Mouse (Mus musculus): ENCODE data around the gene AC140267.1.

DNA sequence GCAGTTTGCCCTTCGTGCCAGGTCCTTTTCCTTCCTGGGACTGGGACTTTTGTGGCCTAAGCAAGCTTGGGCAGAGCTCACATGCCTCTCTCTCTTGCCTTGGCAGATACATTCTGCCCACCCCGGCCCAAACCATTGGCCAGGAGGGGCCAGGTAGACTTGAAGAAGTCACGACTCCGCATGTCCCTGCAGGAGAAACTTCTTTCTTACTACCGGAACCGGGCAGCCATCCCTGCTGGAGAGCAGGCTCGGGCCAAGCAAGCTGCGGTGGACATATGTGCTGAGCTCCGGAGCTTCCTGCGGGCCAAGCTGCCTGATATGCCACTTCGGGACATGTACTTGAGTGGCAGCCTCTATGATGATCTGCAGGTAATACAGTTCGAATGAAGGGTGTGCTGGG lies 12.5 kb downstream of the AC140267.1 start:
- no peak for TF ChIP-seq GATA1 (IDR thresholded peaks at IDR 0.05; ENCODE audit: low read length)
- no peak for TF ChIP-seq TAL1 (IDR thresholded peaks at IDR 0.05; ENCODE audit: low read length)

Data from erythroblast, embryonic 14.5 days (primary cell).